Mouse (Mus musculus) neural tube, embryonic 15.5 days (tissue): ENCODE results near the gene Cab39. TPM values are rescaled to one million over a fixed set of nuclear protein-coding genes. Genes with fewer than 3 reads are reported as not detected.

Source experiments
- microRNA-seq: library from miRNA; unstranded; fragments of <30 nt; microRNA quantifications from one replicate; pipeline ENCODE4, GENCODE M21; 2017
- polyA plus RNA-seq: library from polyadenylated mRNA; unstranded; fragments of >200 nt; fragmentation: Nextera tagmentation; extraction: Ambion mirVana; gene quantifications from 2 replicates; pipeline ENCODE4 v1.2.1, GENCODE M21; 2015

The Cab39 gene
- polyA plus RNA-seq, 1 experiment from 2014 or later: 45.3 TPM

Small RNA genes within 50 kb of the gene (microRNA-seq; reads per million reads assigned to microRNA genes)
- gene Gm25472 (not detected), gene Mir8096 (not detected)

Other genes with a start within 250 kb of the Cab39 start
- gene G530012D18Rik, start 217.8 kb upstream of the Cab39 start, polyA plus RNA-seq: not detected in 2 replicates
- gene Sp110, start 194.6 kb upstream of the Cab39 start, polyA plus RNA-seq: 0.52 and 11.7 TPM in 2 replicates
- gene Sp140, start 193.1 kb upstream of the Cab39 start, polyA plus RNA-seq: 0.44 and 2.5 TPM in 2 replicates
- gene Sp100, start 143.5 kb upstream of the Cab39 start, polyA plus RNA-seq: 0.88 and 6.5 TPM in 2 replicates
- 0.45 and 2.0 TPM in 2 replicates for gene A630001G21Rik, start 14.8 kb upstream of the Cab39 start, polyA plus RNA-seq
- 185 and 211 TPM in 2 replicates for gene Itm2c, start 100.8 kb downstream of the Cab39 start, polyA plus RNA-seq
- 6.7 and 6.8 TPM in 2 replicates for gene 4933407L21Rik, start 135.0 kb downstream of the Cab39 start, polyA plus RNA-seq
- 0.10 and 0.19 TPM in 2 replicates for gene Gpr55, start 167.6 kb downstream of the Cab39 start, polyA plus RNA-seq
- 0.41 and 0.60 TPM in 2 replicates for gene Spata3, start 223.4 kb downstream of the Cab39 start, polyA plus RNA-seq